Mouse (Mus musculus): ENCODE measurements around the gene Ugt1a7c.

GRCm38 (mm10) chr1:88231803-88232499 lies 137.1 kb downstream of the Ugt1a7c start:
- TF ChIP-seq CTCF (IDR thresholded peaks at IDR 0.05; ENCODE audit: low read depth), result no peak
- TF ChIP-seq EP300 (IDR thresholded peaks at IDR 0.05; ENCODE audit: low read depth), result no peak
